Mouse (Mus musculus) urinary bladder, postnatal 4 days (tissue): ENCODE measurements around the gene Safb2.
A peak's percentile ranks its signal among the peaks of the same experiment; 100 is the strongest.

Experiments used
- DNase-seq, 2 experiments: peaks; one replicate each; pipeline ENCODE4 v3.0.0; 2021 to 2022; ENCODE audit warnings: low spot score in 2 of 2

Gene Safb2

GRCm38 (mm10) chr17:56560131-56560530 is 24.3 kb downstream of the Safb2 start:
- DNase-seq: no peak

GRCm38 (mm10) chr17:56559386-56559785 is 25.0 kb downstream of the Safb2 start:
- DNase-seq: no peak

GRCm38 (mm10) chr17:56558448-56558847 is 25.9 kb downstream of the Safb2 start:
- peak in 1 of 2 experiments; percentile 47 for DNase-seq

- DNase-seq: peak in 1 of 2 experiments; percentile 52
Observed at GRCm38 (mm10) chr17:56554122-56554551, 30.2 kb downstream of the Safb2 start, which contains the start of gene Gm20219. Gene Gm20219 (minus strand): TSS chr17:56554387.

GRCm38 (mm10) chr17:56552781-56553363 is 31.5 kb downstream of the Safb2 start:
- DNase-seq: no peak

- DNase-seq: peak in 1 of 2 experiments; percentile 15
Observed at GRCm38 (mm10) chr17:56551841-56552581, 32.4 kb downstream of the Safb2 start.

GRCm38 (mm10) chr17:56550784-56551475 is 33.5 kb downstream of the Safb2 start:
- DNase-seq: no peak

- peak in 1 of 2 experiments; percentile 54 for DNase-seq
Observed at GRCm38 (mm10) chr17:56548605-56549105, 35.7 kb downstream of the Safb2 start.

- DNase-seq: peak in 1 of 2 experiments; percentile 54
Observed at GRCm38 (mm10) chr17:56547846-56548604, 36.4 kb downstream of the Safb2 start.

GRCm38 (mm10) chr17:56547116-56547845 is 37.1 kb downstream of the Safb2 start:
- peak in 1 of 2 experiments; percentile 55 for DNase-seq

GRCm38 (mm10) chr17:56546576-56546975 is 37.8 kb downstream of the Safb2 start:
- DNase-seq: no peak

GRCm38 (mm10) chr17:56545945-56546344 is 38.4 kb downstream of the Safb2 start:
- no peak for DNase-seq

- DNase-seq: peak in 1 of 2 experiments; percentile 57
Observed at GRCm38 (mm10) chr17:56544699-56545387, 39.5 kb downstream of the Safb2 start.

- no peak for DNase-seq
Observed at GRCm38 (mm10) chr17:56543684-56544224, 40.6 kb downstream of the Safb2 start.

- no peak for DNase-seq
Observed at GRCm38 (mm10) chr17:56542736-56543135, 41.6 kb downstream of the Safb2 start.

GRCm38 (mm10) chr17:56540562-56540975 is 43.8 kb downstream of the Safb2 start:
- DNase-seq: no peak

- DNase-seq: no peak
Observed at GRCm38 (mm10) chr17:56537912-56538311, 46.5 kb downstream of the Safb2 start.

- DNase-seq: no peak
Observed at GRCm38 (mm10) chr17:56536874-56537273, 47.5 kb downstream of the Safb2 start.

- DNase-seq: no peak
Observed at GRCm38 (mm10) chr17:56536192-56536591, 48.2 kb downstream of the Safb2 start.

- no peak for DNase-seq
Observed at GRCm38 (mm10) chr17:56524943-56525342, 59.4 kb downstream of the Safb2 start.
